Mouse (Mus musculus): ENCODE data around the gene Ninj2. TPM values are rescaled to one million over a fixed set of nuclear protein-coding genes. Genes with fewer than 3 reads are reported as not detected.

The Ninj2 gene
- polyA plus RNA-seq, 1 experiment from 2014 or later = not detected

GRCm38 (mm10) chr6:120175650-120176049, 82.5 kb downstream of the Ninj2 start:
- WGBS = 93% methylated on average over 4 of the region's 4 CpGs
- no peaks in the 10 kb centered on the region for H3K36me3 ChIP-seq (ENCODE audit: control insufficient read depth, insufficient read depth, low read length)
- H3K4me3 ChIP-seq (ENCODE audit: low read depth, low read length) = no peak overlapping the region
- H3K4me2 ChIP-seq = no peak overlapping the region
- H3K9ac ChIP-seq (ENCODE audit: low read length) = no peak overlapping the region
- H3K4me1 ChIP-seq (ENCODE audit: control insufficient read depth, insufficient read depth, low read length) = no peaks in the 10 kb centered on the region
- no peaks in the 10 kb centered on the region for H3K9me3 ChIP-seq (ENCODE audit: control insufficient read depth, low read length)
- no peaks in the 10 kb centered on the region for H3K27me3 ChIP-seq (ENCODE audit: control insufficient read depth, insufficient read depth, low read length)
- ATAC-seq (ENCODE audit: low FRiP score) (no peak), DNase-seq (ENCODE audit: low spot score, missing footprints) (no peak)
- no peak overlapping the region for H3K27ac ChIP-seq (ENCODE audit: low read depth, low read length)

DNA sequence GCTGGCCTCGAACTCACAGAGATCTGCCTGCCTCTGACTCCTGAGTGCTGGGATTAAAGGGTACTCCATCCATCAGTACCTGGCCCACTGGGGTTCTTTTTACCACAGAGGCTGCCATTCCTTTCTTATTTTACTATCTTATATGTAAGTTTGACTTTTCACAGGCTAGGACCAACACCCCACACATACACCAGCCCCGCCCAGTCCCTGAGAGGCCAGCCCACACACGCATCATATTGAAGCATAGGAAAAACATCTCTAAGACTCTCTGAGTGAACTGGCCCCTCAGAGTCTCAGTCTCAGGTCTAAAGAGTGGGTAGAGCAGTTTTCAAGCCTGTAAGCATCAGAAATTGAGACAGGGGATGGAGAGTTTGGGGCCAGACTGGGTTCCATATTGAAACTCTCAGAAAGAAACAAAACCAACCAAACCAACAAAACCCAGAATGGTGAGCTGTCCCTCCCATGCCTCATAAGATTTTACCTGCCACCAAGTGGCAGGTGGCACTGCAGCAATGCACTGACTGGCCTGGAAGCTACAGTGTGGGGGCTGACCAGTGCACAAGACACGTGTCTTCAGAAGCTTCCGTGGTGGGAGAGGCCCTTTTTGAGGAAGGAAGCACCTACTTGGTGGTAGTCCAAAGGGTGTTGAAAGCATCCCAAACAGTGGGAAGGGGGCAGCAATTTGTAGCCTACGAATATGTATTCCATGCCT, 86.0 kb downstream of the Ninj2 start:
- H3K9ac ChIP-seq (ENCODE audit: low read length) = no peak overlapping the region
- no peaks in the 10 kb centered on the region for H3K9me3 ChIP-seq (ENCODE audit: control insufficient read depth, low read length)
- H3K4me3 ChIP-seq (ENCODE audit: low read depth, low read length) = no peak overlapping the region
- H3K36me3 ChIP-seq (ENCODE audit: control insufficient read depth, insufficient read depth, low read length) = no peaks in the 10 kb centered on the region
- no peak for ATAC-seq (ENCODE audit: low FRiP score)
- 87% methylated on average over 6 of the region's 6 CpGs for WGBS
- no peak overlapping the region for H3K4me2 ChIP-seq
- DNase-seq (ENCODE audit: low spot score, missing footprints) = no peak
- H3K27me3 ChIP-seq (ENCODE audit: control insufficient read depth, insufficient read depth, low read length) = no peaks in the 10 kb centered on the region
- H3K27ac ChIP-seq (ENCODE audit: low read depth, low read length) = no peak overlapping the region
- no peaks in the 10 kb centered on the region for H3K4me1 ChIP-seq (ENCODE audit: control insufficient read depth, insufficient read depth, low read length)

- no peaks in the 10 kb centered on the region for H3K27me3 ChIP-seq (ENCODE audit: control insufficient read depth, insufficient read depth, low read length)
Measured at GRCm38 (mm10) chr6:120179756-120180206, 86.6 kb downstream of the Ninj2 start.

DNA sequence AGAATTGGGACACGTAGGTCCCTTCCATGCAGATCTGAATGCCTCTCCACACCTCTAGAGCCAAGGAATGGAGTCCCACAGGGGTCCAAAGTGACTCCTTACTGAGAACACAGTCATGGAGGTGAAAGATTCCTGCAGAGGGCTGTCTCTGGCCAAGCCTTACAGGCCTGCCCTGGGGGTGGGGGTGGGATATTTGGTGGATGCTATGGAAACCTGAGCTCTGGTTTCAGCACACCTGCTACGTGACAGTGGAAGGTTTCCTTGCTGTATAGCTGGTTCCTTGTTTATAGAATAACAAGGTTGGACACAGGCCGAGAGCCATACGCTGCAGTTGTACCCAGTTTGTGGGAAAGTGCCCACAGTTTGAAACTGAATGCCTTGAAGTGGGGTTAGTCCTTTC, 87.3 kb downstream of the Ninj2 start:
- no peaks in the 10 kb centered on the region for H3K27me3 ChIP-seq (ENCODE audit: control insufficient read depth, insufficient read depth, low read length)
- H3K4me1 ChIP-seq (ENCODE audit: control insufficient read depth, insufficient read depth, low read length) = no peaks in the 10 kb centered on the region
- no peak overlapping the region for H3K4me3 ChIP-seq (ENCODE audit: low read depth, low read length)
- H3K36me3 ChIP-seq (ENCODE audit: control insufficient read depth, insufficient read depth, low read length) = no peaks in the 10 kb centered on the region
- DNase-seq (ENCODE audit: low spot score, missing footprints) = no peak
- no peak overlapping the region for H3K4me2 ChIP-seq
- H3K9me3 ChIP-seq (ENCODE audit: control insufficient read depth, low read length) = no peaks in the 10 kb centered on the region
- no peak overlapping the region for H3K9ac ChIP-seq (ENCODE audit: low read length)
- H3K27ac ChIP-seq (ENCODE audit: low read depth, low read length) = no peak overlapping the region
- 65% methylated on average over 4 of the region's 4 CpGs for WGBS
- ATAC-seq (ENCODE audit: low FRiP score) = no peak

More at GRCm38 (mm10) chr6:120179756-120180206, 86.6 kb downstream of the Ninj2 start:
- H3K9ac ChIP-seq (ENCODE audit: low read length) = no peak overlapping the region
- H3K36me3 ChIP-seq (ENCODE audit: control insufficient read depth, insufficient read depth, low read length) = no peaks in the 10 kb centered on the region
- no peak overlapping the region for H3K27ac ChIP-seq (ENCODE audit: low read depth, low read length)
- H3K4me1 ChIP-seq (ENCODE audit: control insufficient read depth, insufficient read depth, low read length) = no peaks in the 10 kb centered on the region
- DNase-seq (ENCODE audit: low spot score, missing footprints) = no peak
- H3K9me3 ChIP-seq (ENCODE audit: control insufficient read depth, low read length) = no peaks in the 10 kb centered on the region
- WGBS = 89% methylated on average over 8 of the region's 8 CpGs
- H3K4me2 ChIP-seq = no peak overlapping the region
- ATAC-seq (ENCODE audit: low FRiP score) = no peak
- no peak overlapping the region for H3K4me3 ChIP-seq (ENCODE audit: low read depth, low read length)

- no peak overlapping the region for H3K4me2 ChIP-seq
- H3K4me1 ChIP-seq (ENCODE audit: control insufficient read depth, insufficient read depth, low read length) = no peaks in the 10 kb centered on the region
- no peaks in the 10 kb centered on the region for H3K9me3 ChIP-seq (ENCODE audit: control insufficient read depth, low read length)
- no peak for DNase-seq (ENCODE audit: low spot score, missing footprints)
- no peak overlapping the region for H3K9ac ChIP-seq (ENCODE audit: low read length)
- H3K27ac ChIP-seq (ENCODE audit: low read depth, low read length) = no peak overlapping the region
- ATAC-seq (ENCODE audit: low FRiP score) = no peak
- 93% methylated on average over 5 of the region's 5 CpGs for WGBS
- H3K36me3 ChIP-seq (ENCODE audit: control insufficient read depth, insufficient read depth, low read length) = no peaks in the 10 kb centered on the region
- H3K27me3 ChIP-seq (ENCODE audit: control insufficient read depth, insufficient read depth, low read length) = no peaks in the 10 kb centered on the region
- no peak overlapping the region for H3K4me3 ChIP-seq (ENCODE audit: low read depth, low read length)
Measured at GRCm38 (mm10) chr6:120182160-120182559, 89.0 kb downstream of the Ninj2 start.

- Histone ChIP-seq H3K4me1 (ENCODE audit: control insufficient read depth, insufficient read depth, low read length) (peaks cover 13% of the 10 kb centered on the region), H3K9me3 (ENCODE audit: control insufficient read depth, low read length) (no peaks in the 10 kb centered on the region), H3K9ac (ENCODE audit: low read length) (no peak overlapping the region), H3K4me3 (ENCODE audit: low read depth, low read length) (no peak overlapping the region), H3K27ac (ENCODE audit: low read depth, low read length) (no peak overlapping the region), H3K4me2 (no peak overlapping the region), H3K27me3 (ENCODE audit: control insufficient read depth, insufficient read depth, low read length) (no peaks in the 10 kb centered on the region; the same call in 1 of the 2 replicates), H3K36me3 (ENCODE audit: control insufficient read depth, insufficient read depth, low read length) (no peaks in the 10 kb centered on the region)
- ATAC-seq (ENCODE audit: low FRiP score) (no peak), DNase-seq (ENCODE audit: low spot score, missing footprints) (no peak)
- 94% methylated on average over 4 of the region's 4 CpGs for WGBS
Measured at GRCm38 (mm10) chr6:120183771-120184170, 90.6 kb downstream of the Ninj2 start.

DNA sequence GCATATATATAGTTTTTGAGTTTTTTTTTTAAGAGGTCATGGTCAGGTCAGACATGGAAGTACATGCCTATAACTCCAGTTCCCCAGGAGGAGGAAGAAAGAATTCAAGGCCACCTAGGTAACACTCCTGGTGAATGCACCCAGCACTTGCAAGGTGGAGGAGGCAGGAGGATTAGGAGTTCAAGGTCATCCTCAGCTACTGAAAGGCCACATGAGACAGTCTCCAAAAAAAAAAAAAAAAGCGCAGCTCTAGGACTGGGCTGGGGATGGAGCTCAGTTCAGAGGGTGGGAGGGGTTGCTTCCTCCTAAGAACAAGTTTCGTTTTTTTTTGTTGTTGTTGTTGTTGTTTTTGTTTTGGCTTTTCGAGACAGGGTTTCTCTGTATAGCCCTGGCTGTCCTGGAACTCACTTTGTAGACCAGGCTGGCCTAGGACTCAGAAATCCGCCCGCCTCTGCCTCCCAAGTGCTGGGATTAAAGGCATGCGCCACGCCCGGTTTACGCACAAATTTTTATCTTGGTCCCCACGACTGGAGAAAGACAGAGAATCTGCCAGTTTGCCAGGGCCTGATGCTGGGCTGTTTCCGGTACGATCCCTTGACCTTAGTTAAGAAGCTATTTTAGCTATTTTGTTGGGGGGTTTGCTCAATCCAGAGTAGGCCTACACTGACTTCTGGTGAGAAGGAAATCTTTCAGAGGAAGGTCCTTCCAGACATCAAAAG, 92.0 kb downstream of the Ninj2 start:
- H3K9ac ChIP-seq (ENCODE audit: low read length) = no peak overlapping the region
- no peak for DNase-seq (ENCODE audit: low spot score, missing footprints)
- no peaks in the 10 kb centered on the region; the same call in 1 of the 2 replicates for H3K27me3 ChIP-seq (ENCODE audit: control insufficient read depth, insufficient read depth, low read length)
- ATAC-seq (ENCODE audit: low FRiP score) = no peak
- 91% methylated on average over 12 of the region's 12 CpGs for WGBS
- H3K36me3 ChIP-seq (ENCODE audit: control insufficient read depth, insufficient read depth, low read length) = no peaks in the 10 kb centered on the region
- no peak overlapping the region for H3K27ac ChIP-seq (ENCODE audit: low read depth, low read length)
- no peak overlapping the region for H3K4me3 ChIP-seq (ENCODE audit: low read depth, low read length)
- peaks cover 15% of the 10 kb centered on the region for H3K4me1 ChIP-seq (ENCODE audit: control insufficient read depth, insufficient read depth, low read length)
- no peaks in the 10 kb centered on the region for H3K9me3 ChIP-seq (ENCODE audit: control insufficient read depth, low read length)
- no peak overlapping the region for H3K4me2 ChIP-seq

GRCm38 (mm10) chr6:120185756-120186155, 92.6 kb downstream of the Ninj2 start:
- H3K4me1 ChIP-seq (ENCODE audit: control insufficient read depth, insufficient read depth, low read length) = peaks cover 15% of the 10 kb centered on the region
- no peaks in the 10 kb centered on the region; the same call in 1 of the 2 replicates for H3K27me3 ChIP-seq (ENCODE audit: control insufficient read depth, insufficient read depth, low read length)
- ATAC-seq (ENCODE audit: low FRiP score) (no peak), DNase-seq (ENCODE audit: low spot score, missing footprints) (no peak)
- no peaks in the 10 kb centered on the region for H3K9me3 ChIP-seq (ENCODE audit: control insufficient read depth, low read length)
- H3K36me3 ChIP-seq (ENCODE audit: control insufficient read depth, insufficient read depth, low read length) = no peaks in the 10 kb centered on the region
- no peak overlapping the region for H3K4me3 ChIP-seq (ENCODE audit: low read depth, low read length)
- WGBS = 57% methylated on average over 7 of the region's 7 CpGs
- H3K4me2 ChIP-seq = no peak overlapping the region
- no peak overlapping the region for H3K27ac ChIP-seq (ENCODE audit: low read depth, low read length)
- no peak overlapping the region for H3K9ac ChIP-seq (ENCODE audit: low read length)

DNA sequence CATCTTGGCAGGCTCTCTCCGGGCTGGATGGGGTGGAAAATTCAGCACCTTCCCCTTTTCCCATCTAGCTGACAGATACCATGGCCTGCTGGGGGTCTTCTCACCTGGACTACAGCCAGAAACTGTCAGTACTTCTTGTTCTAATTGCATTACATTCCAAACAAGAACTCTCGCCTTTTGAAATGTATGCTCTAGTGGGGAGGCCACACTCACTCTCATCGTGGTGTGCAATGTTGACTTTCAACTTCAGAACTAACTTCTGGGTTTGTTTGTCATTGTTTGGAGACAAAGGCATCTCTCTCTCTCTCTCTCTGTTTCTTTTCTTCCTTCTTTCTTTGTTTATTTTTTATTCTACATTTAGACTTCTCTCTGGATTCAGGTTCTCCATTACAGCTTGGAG, 93.4 kb downstream of the Ninj2 start:
- Histone ChIP-seq H3K27ac (ENCODE audit: low read depth, low read length) (no peak overlapping the region), H3K9me3 (ENCODE audit: control insufficient read depth, low read length) (no peaks in the 10 kb centered on the region), H3K36me3 (ENCODE audit: control insufficient read depth, insufficient read depth, low read length) (no peaks in the 10 kb centered on the region), H3K4me1 (ENCODE audit: control insufficient read depth, insufficient read depth, low read length) (peaks cover 15% of the 10 kb centered on the region), H3K27me3 (ENCODE audit: control insufficient read depth, insufficient read depth, low read length) (no peaks in the 10 kb centered on the region; the same call in 1 of the 2 replicates), H3K4me2 (no peak overlapping the region), H3K4me3 (ENCODE audit: low read depth, low read length) (no peak overlapping the region), H3K9ac (ENCODE audit: low read length) (no peak overlapping the region)
- ATAC-seq (ENCODE audit: low FRiP score) (no peak), DNase-seq (ENCODE audit: low spot score, missing footprints) (no peak)
- WGBS = 68% methylated on average over 3 of the region's 3 CpGs

Measured in midbrain, embryonic 11.5 days (tissue).